Mouse (Mus musculus) stomach, embryonic 14.5 days (tissue): ENCODE results near the gene Clec14a. TPM values are rescaled to one million over a fixed set of nuclear protein-coding genes. Genes with fewer than 3 reads are reported as not detected.

Experiments
- ATAC-seq: fragments of 200-750 bp; cut with Nextera tagmentation; 2 replicates; pipeline ENCODE4 v1.8.0; 2017; ENCODE audit warnings: low read depth, moderate TSS enrichment; ENCODE audit not compliant: insufficient number of reproducible peaks, insufficient read depth, low FRiP score
- H3K27ac ChIP-seq: fragments of 300-500 bp; sonication (generic); 2 replicates; pipeline ENCODE4 v1.5.1; 2014; ENCODE audit warnings: mild to moderate bottlenecking, low read length, moderate library complexity, mixed read lengths
- H3K27me3 ChIP-seq: fragments of 300-500 bp; sonication (generic); 2 replicates; pipeline ENCODE4 v1.6.1; 2014; ENCODE audit warnings: low read length, control low read depth, mixed read lengths; ENCODE audit not compliant: control insufficient read depth, insufficient read depth
- H3K36me3 ChIP-seq: fragments of 300-500 bp; sonication (generic); 2 replicates; pipeline ENCODE4 v1.6.1; 2014; ENCODE audit warnings: mild to moderate bottlenecking, control low read depth, low read length, moderate library complexity, mixed read lengths; ENCODE audit not compliant: control insufficient read depth, insufficient read depth
- H3K4me1 ChIP-seq: fragments of 300-500 bp; sonication (generic); 2 replicates; pipeline ENCODE4 v1.6.1; 2014; ENCODE audit warnings: low read length, control low read depth, mixed read lengths; ENCODE audit not compliant: control insufficient read depth, insufficient read depth
- H3K4me2 ChIP-seq: fragments of 300-500 bp; sonication (generic); replicated peaks from 2 replicates; pipeline ENCODE4 v1.6.1; 2014; ENCODE audit warnings: low read depth, low read length, control low read depth
- H3K4me3 ChIP-seq: fragments of 300-500 bp; sonication (generic); 2 replicates; pipeline ENCODE4 v1.5.1; 2014; ENCODE audit warnings: low read depth, low read length, control low read depth
- H3K9ac ChIP-seq: fragments of 300-500 bp; sonication (generic); replicated peaks from 2 replicates; pipeline ENCODE4 v1.6.1; 2014; ENCODE audit warnings: low read depth, mild to moderate bottlenecking, control low read depth, low read length, moderate library complexity, mixed read lengths
- H3K9me3 ChIP-seq: fragments of 300-500 bp; sonication (generic); 2 replicates; pipeline ENCODE4 v1.6.1; 2016; ENCODE audit warnings: low read depth, low read length, control low read depth; ENCODE audit not compliant: control insufficient read depth
- WGBS: fragments of 180-500 bp; shearing (Covaris S2); extraction: QIAGEN DNeasy Blood & Tissue Kit; methylation state at CpG from one replicate; pipeline ENCODE4 v1.1.7; 2014; 5-methylcytosine and 5-hydroxymethylcytosine counted together
- polyA plus RNA-seq: library from polyadenylated mRNA; unstranded; fragments of >200 nt; fragmentation: Nextera tagmentation; extraction: Ambion mirVana; gene quantifications from 2 replicates; pipeline ENCODE4 v1.2.1, GENCODE M21; 2014

Clec14a gene
- polyA plus RNA-seq, 1 experiment from 2014 or later = 8.0 TPM

- Histone ChIP-seq H3K27me3 (no peaks in the 10 kb centered on the region), H3K4me3 (peak overlapping the region; percentile 38), H3K4me1 (0 out of 2 replicates have a peak, but pooled peaks cover 3% of the 10 kb centered on the region), H3K9ac (peak overlapping the region; percentile 40; the same call in 1 of the 2 replicates), H3K27ac (peak overlapping the region; percentile 68; the same call in 1 of the 2 replicates), H3K36me3 (no peaks in the 10 kb centered on the region), H3K9me3 (no peaks in the 10 kb centered on the region), H3K4me2 (peak overlapping the region; percentile 57)
- 7% methylated on average over 15 of the region's 15 CpGs for WGBS
- ATAC-seq = peak; percentile 66; the same call in 1 of the 2 replicates
Observed at GRCm38 (mm10) chr12:58268186-58268562, 916 bp downstream of the Clec14a start.

- H3K4me1 ChIP-seq = 0 out of 2 replicates have a peak, but pooled peaks cover 3% of the 10 kb centered on the region
- H3K9me3 ChIP-seq = no peaks in the 10 kb centered on the region
- H3K4me2 ChIP-seq = peak overlapping the region; percentile 57
- H3K27ac ChIP-seq = peak overlapping the region; percentile 68; the same call in 1 of the 2 replicates
- H3K36me3 ChIP-seq = no peaks in the 10 kb centered on the region
- no peaks in the 10 kb centered on the region for H3K27me3 ChIP-seq
- 39% methylated on average over 8 of the region's 8 CpGs for WGBS
- ATAC-seq = no peak
- no peak overlapping the region for H3K9ac ChIP-seq
- peak overlapping the region; percentile 38 for H3K4me3 ChIP-seq
Observed at GRCm38 (mm10) chr12:58267779-58268178, 1.3 kb downstream of the Clec14a start.

DNA sequence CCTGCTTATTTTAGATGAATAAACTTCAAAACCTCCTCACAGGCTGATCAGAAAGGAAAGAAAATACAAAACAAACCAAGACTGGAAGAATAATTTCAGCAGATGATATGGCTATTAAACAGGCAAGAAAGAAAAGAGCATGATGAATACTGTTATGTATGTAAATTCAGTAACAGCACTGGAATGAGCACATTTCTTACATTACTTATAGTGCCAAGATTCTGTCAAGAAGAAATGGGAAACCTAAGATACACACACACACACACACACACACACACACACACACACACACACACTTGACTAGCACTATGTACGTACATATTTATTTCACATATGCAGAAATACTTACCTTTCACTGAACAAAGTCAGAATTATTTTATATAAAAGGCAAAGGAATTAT lies 17.2 kb downstream of the Clec14a start:
- Histone ChIP-seq H3K9ac (no peak overlapping the region), H3K4me2 (no peak overlapping the region), H3K36me3 (no peaks in the 10 kb centered on the region), H3K9me3 (no peaks in the 10 kb centered on the region), H3K4me3 (no peak overlapping the region), H3K27ac (no peak overlapping the region), H3K27me3 (no peaks in the 10 kb centered on the region), H3K4me1 (no peaks in the 10 kb centered on the region)
- WGBS = 76% methylated on average over 1 of the region's 1 CpGs
- ATAC-seq = no peak

GRCm38 (mm10) chr12:58232489-58232888 lies 36.6 kb downstream of the Clec14a start:
- Histone ChIP-seq H3K27me3 (no peaks in the 10 kb centered on the region), H3K4me3 (no peak overlapping the region), H3K4me2 (no peak overlapping the region), H3K27ac (no peak overlapping the region), H3K9ac (no peak overlapping the region), H3K4me1 (no peaks in the 10 kb centered on the region), H3K36me3 (no peaks in the 10 kb centered on the region), H3K9me3 (no peaks in the 10 kb centered on the region)
- ATAC-seq = no peak
- WGBS = 72% methylated on average over 2 of the region's 2 CpGs

DNA sequence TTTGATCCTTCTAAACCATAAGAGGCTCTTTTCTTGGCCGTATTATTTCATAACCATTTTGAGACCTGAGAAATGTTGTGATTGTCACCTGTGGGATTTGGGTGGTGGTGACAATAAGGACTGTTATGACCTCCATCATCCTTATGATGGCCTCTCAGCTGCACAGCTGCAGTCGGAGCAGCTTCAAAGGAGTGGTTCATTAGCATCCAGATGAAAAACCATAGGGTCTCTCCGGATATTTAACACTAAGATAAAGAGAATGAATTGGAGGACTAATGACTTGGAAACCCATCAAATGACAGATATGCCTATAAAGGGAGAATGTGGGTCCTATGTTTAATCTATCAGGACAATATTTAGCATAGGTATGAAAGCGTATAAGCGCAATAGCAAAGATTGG lies 43.4 kb downstream of the Clec14a start:
- ATAC-seq = no peak
- Histone ChIP-seq H3K36me3 (no peaks in the 10 kb centered on the region), H3K4me3 (no peak overlapping the region), H3K4me2 (no peak overlapping the region), H3K27me3 (no peaks in the 10 kb centered on the region), H3K4me1 (no peaks in the 10 kb centered on the region), H3K27ac (no peak overlapping the region), H3K9me3 (no peaks in the 10 kb centered on the region), H3K9ac (no peak overlapping the region)
- WGBS = 88% methylated on average over 5 of the region's 5 CpGs

DNA sequence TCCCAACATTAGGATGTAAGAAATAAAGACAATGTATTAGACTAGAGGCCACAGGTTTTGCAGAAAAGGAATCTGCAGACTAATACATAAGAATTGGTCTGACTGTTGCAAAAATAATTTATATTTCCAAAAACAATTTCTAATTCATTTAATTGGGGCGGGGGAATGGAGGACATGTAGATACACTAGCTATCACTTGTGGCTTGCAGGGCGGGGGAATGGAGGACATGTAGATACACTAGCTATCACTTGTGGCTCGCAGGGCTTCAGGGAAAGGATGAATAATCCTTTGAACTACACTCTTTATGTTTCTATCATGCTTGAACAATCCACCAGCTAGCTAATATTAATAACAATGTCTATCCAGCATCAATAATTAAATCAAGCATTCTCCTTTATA lies 50.0 kb downstream of the Clec14a start:
- H3K27me3 ChIP-seq = no peaks in the 10 kb centered on the region
- ATAC-seq = no peak
- H3K9ac ChIP-seq = no peak overlapping the region
- H3K4me2 ChIP-seq = no peak overlapping the region
- WGBS = 85% methylated on average over 3 of the region's 3 CpGs
- no peak overlapping the region for H3K27ac ChIP-seq
- H3K4me1 ChIP-seq = no peaks in the 10 kb centered on the region
- no peaks in the 10 kb centered on the region for H3K36me3 ChIP-seq
- H3K4me3 ChIP-seq = no peak overlapping the region
- no peaks in the 10 kb centered on the region for H3K9me3 ChIP-seq

GRCm38 (mm10) chr12:58216218-58216617 lies 52.9 kb downstream of the Clec14a start:
- Histone ChIP-seq H3K9me3 (no peaks in the 10 kb centered on the region), H3K4me2 (no peak overlapping the region), H3K27ac (no peak overlapping the region), H3K36me3 (no peaks in the 10 kb centered on the region), H3K4me1 (peaks cover 12% of the 10 kb centered on the region), H3K27me3 (peaks cover 21% of the 10 kb centered on the region), H3K4me3 (no peak overlapping the region), H3K9ac (no peak overlapping the region)
- no peak for ATAC-seq
- WGBS = 55% methylated on average over 2 of the region's 2 CpGs

Other genes starting within 250 kb of the Clec14a start
- gene Sstr1, start 57.5 kb downstream of the Clec14a start, polyA plus RNA-seq = 1.5 TPM in 2 replicates